Mouse (Mus musculus) urinary bladder, adult 18-20 months (tissue): ENCODE measurements around the gene Ces1g.

Source experiments
- DNase-seq, 2 experiments: peaks; one replicate each; pipeline ENCODE4 v3.0.0; 2022; ENCODE audit warnings: low spot score in 2 of 2, mixed read lengths in 2 of 2

The Ces1g gene

GRCm38 (mm10) chr8:93337207-93337606, at the start of gene Ces1g:
Gene Ces1g, minus strand, starts transcription at chr8:93337308.
- DNase-seq, result no peak

- no peak for DNase-seq
These were observed 42.5 kb upstream of the Ces1g start, which contains the start of gene Ces1h for GRCm38 (mm10) chr8:93379625-93380024. Gene Ces1h, minus strand, starts transcription at chr8:93379725.

- no peak for DNase-seq
These were observed 32.4 kb upstream of the Ces1g start for GRCm38 (mm10) chr8:93369481-93369880.

- DNase-seq, result no peak
These were observed 23.0 kb upstream of the Ces1g start for GRCm38 (mm10) chr8:93360113-93360512.

GRCm38 (mm10) chr8:93339531-93339930, 2.4 kb upstream of the Ces1g start:
- no peak for DNase-seq

- DNase-seq, result no peak
These were observed 4.4 kb downstream of the Ces1g start for GRCm38 (mm10) chr8:93332703-93333102.

- no peak for DNase-seq
These were observed 6.0 kb downstream of the Ces1g start for GRCm38 (mm10) chr8:93331151-93331550.

GRCm38 (mm10) chr8:93325123-93325522, 12.0 kb downstream of the Ces1g start:
- no peak for DNase-seq

- no peak for DNase-seq
These were observed 20.1 kb downstream of the Ces1g start for GRCm38 (mm10) chr8:93317031-93317430.

GRCm38 (mm10) chr8:93315557-93315956, 21.6 kb downstream of the Ces1g start:
- DNase-seq, result no peak

GRCm38 (mm10) chr8:93283896-93284295, 53.2 kb downstream of the Ces1g start:
- DNase-seq, result no peak

- no peak for DNase-seq
These were observed 54.8 kb downstream of the Ces1g start for GRCm38 (mm10) chr8:93282349-93282748.

- no peak for DNase-seq
These were observed 57.6 kb downstream of the Ces1g start, which contains the start of gene Ces1f for GRCm38 (mm10) chr8:93279556-93279955. Gene Ces1f, minus strand, starts transcription at chr8:93279747.

GRCm38 (mm10) chr8:93278176-93278805, 58.8 kb downstream of the Ces1g start:
- DNase-seq, result no peak

GRCm38 (mm10) chr8:93274609-93275008, 62.5 kb downstream of the Ces1g start:
- no peak for DNase-seq

- DNase-seq, result no peak
These were observed 63.8 kb downstream of the Ces1g start for GRCm38 (mm10) chr8:93273321-93273720.

- no peak for DNase-seq
These were observed 64.4 kb downstream of the Ces1g start for GRCm38 (mm10) chr8:93272686-93273085.

- DNase-seq, result no peak
These were observed 75.7 kb downstream of the Ces1g start for GRCm38 (mm10) chr8:93261436-93261835.

GRCm38 (mm10) chr8:93252400-93252925, 84.6 kb downstream of the Ces1g start:
- no peak for DNase-seq
